Mouse (Mus musculus): ENCODE measurements at regions not wholly inside any gene's neighbourhood (a gene's known extent, or its start where the extent isn't known, plus 50 kb on each side); places are given as distances from the start of the nearest gene placed in this dataset.

- TF ChIP-seq CTCF (IDR thresholded peaks at IDR 0.05; ENCODE audit: low read depth, low read length) (no peak), POLR2A (IDR thresholded peaks at IDR 0.05; ENCODE audit: insufficient read depth, low read length) (no peak)
Observed at GRCm38 (mm10) chr9:43667386-43667785, 76.4 kb upstream of the Nectin1 start.
